Mouse (Mus musculus) stomach, postnatal 0 days (tissue): ENCODE data around the gene Phb. TPM values are rescaled to one million over a fixed set of nuclear protein-coding genes. Genes with fewer than 3 reads are reported as not detected.

ENCODE experiments used
- ATAC-seq: fragments of 200-750 bp; cut with Nextera tagmentation; 2 replicates; pipeline ENCODE4 v1.8.0; 2017; ENCODE audit not compliant: low FRiP score, low TSS enrichment
- DNase-seq: peaks from one replicate; pipeline ENCODE4 v3.0.0-alpha.2; 2016; ENCODE audit warnings: low spot score
- H3K27ac ChIP-seq: fragments of 300-500 bp; sonication (generic); replicated peaks from 2 replicates; pipeline ENCODE4 v1.5.1; 2014; ENCODE audit warnings: mild to moderate bottlenecking, control low read depth
- H3K27me3 ChIP-seq: fragments of 300-500 bp; sonication (generic); 2 replicates; pipeline ENCODE4 v1.6.1; 2014; ENCODE audit warnings: low read length; ENCODE audit not compliant: control insufficient read depth, insufficient read depth
- H3K36me3 ChIP-seq: fragments of 300-500 bp; sonication (generic); 2 replicates; pipeline ENCODE4 v1.6.1; 2014; ENCODE audit warnings: low read length, mixed read lengths; ENCODE audit not compliant: control insufficient read depth, insufficient read depth
- H3K4me1 ChIP-seq: fragments of 300-500 bp; sonication (generic); replicated peaks from 2 replicates; pipeline ENCODE4 v1.6.1; 2014; ENCODE audit warnings: antibody characterized with exemption; ENCODE audit not compliant: control insufficient read depth, insufficient read depth
- H3K4me2 ChIP-seq: fragments of 300-500 bp; sonication (generic); replicated peaks from 2 replicates; pipeline ENCODE4 v1.6.1; 2014; ENCODE audit warnings: low read depth, mild to moderate bottlenecking, control low read depth, moderate library complexity
- H3K4me3 ChIP-seq: fragments of 300-500 bp; sonication (generic); 2 replicates; pipeline ENCODE4 v1.5.1; 2014; ENCODE audit warnings: low read depth, low read length, control low read depth
- H3K9ac ChIP-seq: fragments of 300-500 bp; sonication (generic); 2 replicates; pipeline ENCODE4 v1.6.1; 2014; ENCODE audit warnings: mild to moderate bottlenecking, low read length, control low read depth, mixed read lengths
- H3K9me3 ChIP-seq: fragments of 300-500 bp; sonication (generic); 2 replicates; pipeline ENCODE4 v1.6.1; 2016; ENCODE audit warnings: low read length; ENCODE audit not compliant: control insufficient read depth
- CTCF ChIP-seq: IDR thresholded peaks from 2 replicates; pipeline ENCODE4 v1.5.1; 2016; ENCODE audit warnings: antibody characterized with exemption, low read depth, mild to moderate bottlenecking, moderate library complexity
- EP300 ChIP-seq: optimal IDR thresholded peaks from 2 replicates; pipeline ENCODE3; 2016; ENCODE audit warnings: antibody characterized with exemption
- WGBS: fragments of 180-500 bp; shearing (Covaris S2); extraction: QIAGEN DNeasy Blood & Tissue Kit; methylation state at CpG from one replicate; pipeline ENCODE4 v1.1.7; 2014; 5-methylcytosine and 5-hydroxymethylcytosine counted together
- polyA plus RNA-seq: library from polyadenylated mRNA; unstranded; fragments of >200 nt; fragmentation: Nextera tagmentation; extraction: Ambion mirVana; gene quantifications from 2 replicates; pipeline ENCODE4 v1.2.1, GENCODE M21; 2015

The Phb gene
- polyA plus RNA-seq, 1 experiment from 2014 or later: 202 TPM

GRCm38 (mm10) chr11:95681995-95682601, 15.3 kb downstream of the Phb start:
- no peaks in the 10 kb centered on the region for H3K4me1 ChIP-seq
- peaks cover 14% of the 10 kb centered on the region for H3K36me3 ChIP-seq
- DNase-seq (no peak), ATAC-seq (no peak)
- no peak overlapping the region for H3K4me3 ChIP-seq
- TF ChIP-seq CTCF: no peak
- TF ChIP-seq EP300: no peak
- H3K4me2 ChIP-seq: no peak overlapping the region
- no peak overlapping the region for H3K27ac ChIP-seq
- 66% methylated on average over 9 of the region's 9 CpGs for WGBS
- H3K9ac ChIP-seq: no peak overlapping the region
- no peaks in the 10 kb centered on the region for H3K27me3 ChIP-seq
- no peaks in the 10 kb centered on the region for H3K9me3 ChIP-seq

- H3K9ac ChIP-seq: no peak overlapping the region
- ATAC-seq (no peak), DNase-seq (no peak)
- H3K27me3 ChIP-seq: no peaks in the 10 kb centered on the region
- 75% methylated on average over 3 of the region's 3 CpGs for WGBS
- no peaks in the 10 kb centered on the region for H3K4me1 ChIP-seq
- peaks cover 8% of the 10 kb centered on the region for H3K36me3 ChIP-seq
- H3K9me3 ChIP-seq: no peaks in the 10 kb centered on the region
- no peak overlapping the region for H3K4me3 ChIP-seq
- TF ChIP-seq EP300 (no peak), CTCF (no peak)
- no peak overlapping the region for H3K27ac ChIP-seq
- H3K4me2 ChIP-seq: no peak overlapping the region
These were observed 16.2 kb downstream of the Phb start for GRCm38 (mm10) chr11:95682946-95683345.

GRCm38 (mm10) chr11:95686031-95686430, 19.3 kb downstream of the Phb start:
- ATAC-seq: peak; percentile 32; the same call in 1 of the 2 replicates
- 2% methylated on average over 4 of the region's 4 CpGs for WGBS

GRCm38 (mm10) chr11:95687084-95687656, 20.4 kb downstream of the Phb start:
- ATAC-seq: no peak
- Histone ChIP-seq H3K4me1 (0 out of 2 replicates have a peak, but pooled peaks cover 5% of the 10 kb centered on the region), H3K36me3 (no peaks in the 10 kb centered on the region), H3K4me2 (no peak overlapping the region), H3K27ac (no peak overlapping the region), H3K27me3 (no peaks in the 10 kb centered on the region), H3K4me3 (no peak overlapping the region), H3K9me3 (no peaks in the 10 kb centered on the region), H3K9ac (no peak overlapping the region)
- DNase-seq: no peak
- WGBS: 43% methylated on average over 11 of the region's 11 CpGs
- TF ChIP-seq CTCF (peak; percentile 61), EP300 (no peak)

More at GRCm38 (mm10) chr11:95686031-95686430, 19.3 kb downstream of the Phb start:
- TF ChIP-seq CTCF: peak; percentile 96
- TF ChIP-seq EP300: no peak
- no peaks in the 10 kb centered on the region for H3K27me3 ChIP-seq
- no peaks in the 10 kb centered on the region for H3K9me3 ChIP-seq
- peak; percentile 76 for DNase-seq
- H3K4me3 ChIP-seq: no peak overlapping the region
- H3K4me1 ChIP-seq: 0 out of 2 replicates have a peak, but pooled peaks cover 5% of the 10 kb centered on the region
- H3K9ac ChIP-seq: no peak overlapping the region
- H3K4me2 ChIP-seq: no peak overlapping the region
- H3K27ac ChIP-seq: no peak overlapping the region
- H3K36me3 ChIP-seq: peaks cover 2% of the 10 kb centered on the region; the same call in 1 of the 2 replicates

- H3K27me3 ChIP-seq: no peaks in the 10 kb centered on the region
- no peak overlapping the region for H3K9ac ChIP-seq
- 0 out of 2 replicates have a peak, but pooled peaks cover 5% of the 10 kb centered on the region for H3K4me1 ChIP-seq
- TF ChIP-seq CTCF (no peak), EP300 (no peak)
- no peaks in the 10 kb centered on the region for H3K36me3 ChIP-seq
- ATAC-seq (peak; percentile 76), DNase-seq (peak; percentile 53)
- H3K9me3 ChIP-seq: no peaks in the 10 kb centered on the region
- peak overlapping the region; percentile 76 for H3K27ac ChIP-seq
- H3K4me2 ChIP-seq: no peak overlapping the region
- no peak overlapping the region for H3K4me3 ChIP-seq
- 59% methylated on average over 6 of the region's 6 CpGs for WGBS
These were observed 21.8 kb downstream of the Phb start for GRCm38 (mm10) chr11:95688515-95688914.

- H3K27ac ChIP-seq: peak overlapping the region; percentile 76
- peak; percentile 59 for ATAC-seq
- no peak overlapping the region for H3K9ac ChIP-seq
- TF ChIP-seq EP300 (no peak), CTCF (no peak)
- H3K4me3 ChIP-seq: no peak overlapping the region
- 33% methylated on average over 7 of the region's 7 CpGs for WGBS
- peak; percentile 61 for DNase-seq
- 0 out of 2 replicates have a peak, but pooled peaks cover 5% of the 10 kb centered on the region for H3K4me1 ChIP-seq
- H3K9me3 ChIP-seq: no peaks in the 10 kb centered on the region
- H3K4me2 ChIP-seq: no peak overlapping the region
- no peaks in the 10 kb centered on the region for H3K27me3 ChIP-seq
- no peaks in the 10 kb centered on the region for H3K36me3 ChIP-seq
These were observed 22.2 kb downstream of the Phb start for GRCm38 (mm10) chr11:95688981-95689380.
